Mouse (Mus musculus) left cerebral cortex, postnatal 10 days (tissue): ENCODE data around the gene Crcp. TPM values are rescaled to one million over a fixed set of nuclear protein-coding genes. Genes with fewer than 3 reads are reported as not detected.
"Not testable (repeated sequence)": the region's sequence is repeated elsewhere in the genome, so short reads cannot be mapped to it uniquely, and the experiment has no call there.

ENCODE experiments used
- DNase-seq, 2 experiments: peaks; one replicate each; pipeline ENCODE4 v3.0.0; 2021 to 2022; ENCODE audit warnings: low spot score in 2 of 2, mixed read lengths in 1 of 2; ENCODE audit errors: extremely low spot score in 1 of 2
- intact Hi-C: fragments of 180-260 bp; cut with DNase I; formaldehyde crosslinking; loops from one replicate; pipeline ENCODE4 v1.15.1; 2025
- total RNA-seq, 2 experiments: library from RNA; stranded (reverse); gene quantifications; 2 replicates each; pipeline ENCODE4 v1.2.3; 2021

The Crcp gene
- total RNA-seq, 2 experiments from 2014 or later, result 39.9 to 40.9 TPM

- intact Hi-C loops, result no loop called here
- no peak for DNase-seq
These were observed 6.7 kb upstream of the Crcp start for GRCm38 (mm10) chr5:130022366-130022765.

DNA sequence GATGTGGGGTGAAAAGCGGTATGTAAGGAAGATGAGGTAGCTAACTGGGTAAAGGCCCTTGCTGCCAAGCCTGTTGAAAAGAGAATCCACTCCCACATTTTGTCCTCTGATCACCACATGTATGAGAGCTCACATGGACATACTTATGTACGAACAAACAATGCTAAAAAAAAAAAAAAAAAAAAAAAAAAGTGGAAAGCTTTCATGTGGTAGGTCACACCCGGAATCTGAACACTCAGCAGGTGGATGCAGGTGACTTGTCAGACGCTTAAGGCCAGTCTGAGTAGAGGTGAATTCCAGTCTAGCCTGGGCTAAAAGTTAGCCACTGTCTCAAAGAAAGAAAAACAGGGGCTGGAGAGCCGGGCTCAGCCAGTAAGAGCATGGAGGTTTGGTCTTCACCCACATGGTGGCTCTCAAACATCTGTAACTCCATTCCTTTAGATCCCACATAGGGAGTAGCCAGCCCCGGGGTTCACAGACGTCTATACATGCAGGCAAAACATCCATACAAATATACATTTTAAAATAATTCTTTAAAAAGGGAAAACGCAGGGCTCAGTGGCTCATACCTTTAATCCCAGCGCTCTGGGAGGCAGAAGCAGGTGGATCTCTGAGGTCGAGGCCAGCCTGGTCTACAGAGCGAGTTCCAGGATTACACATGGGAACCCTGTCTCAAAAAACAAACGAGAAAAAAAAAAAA, 5.9 kb upstream of the Crcp start:
- no peak for DNase-seq
- intact Hi-C loops, result no loop called here

GRCm38 (mm10) chr5:130023767-130024539, 5.1 kb upstream of the Crcp start:
- intact Hi-C loops, result no loop called here
- peak; percentile 64 to 91 for DNase-seq

DNA sequence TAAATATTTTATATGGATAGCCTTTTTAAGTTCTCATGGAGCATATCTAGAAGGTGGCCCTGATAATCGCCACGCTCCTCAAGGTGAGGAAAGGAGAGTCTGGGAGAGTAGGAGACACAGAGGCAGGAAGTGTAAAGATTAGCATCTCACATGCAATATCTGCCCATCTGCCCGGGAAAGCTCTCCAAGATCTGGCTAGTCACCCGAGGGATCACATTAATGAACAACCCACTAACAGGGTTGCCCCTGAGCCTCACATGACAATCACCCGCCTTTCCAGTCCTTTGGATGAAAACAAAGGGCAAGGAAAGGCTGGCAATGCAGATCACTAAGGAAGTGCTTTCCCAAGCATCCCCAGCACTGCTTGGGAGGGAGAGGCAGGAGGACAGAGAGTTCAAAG, 2.0 kb upstream of the Crcp start:
- no peak for DNase-seq
- intact Hi-C loops, result loop anchor here (5.0 kb wide), 1 partner anchor 115 kb away; the partner anchor contains the start of gene Kctd7

DNA sequence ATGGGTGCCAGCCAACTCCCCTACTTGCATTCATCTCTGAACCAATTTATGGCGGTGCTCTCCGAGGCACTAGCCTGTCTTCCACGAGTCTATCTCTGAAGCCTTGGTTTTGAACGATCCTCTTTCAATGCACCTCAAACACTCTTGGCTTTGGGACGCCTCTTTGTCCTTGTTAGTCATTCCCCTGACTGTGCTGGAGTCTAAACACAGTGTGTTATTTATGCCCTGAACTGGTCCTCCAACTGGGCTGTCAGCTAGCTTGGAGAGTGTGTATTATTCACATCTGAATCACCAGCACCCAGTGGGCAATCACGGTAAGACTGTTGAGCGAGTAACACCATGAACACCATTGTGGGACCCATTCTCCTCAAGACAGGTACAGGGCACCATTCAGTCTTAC, 1.4 kb upstream of the Crcp start:
- DNase-seq, result no peak
- intact Hi-C loops, result loop anchor here (5.0 kb wide), 1 partner anchor 115 kb away; the partner anchor contains the start of gene Kctd7

- no peak for DNase-seq
- intact Hi-C loops, result no loop called here
These were observed 2.6 kb downstream of the Crcp start for GRCm38 (mm10) chr5:130031410-130032390.

DNA sequence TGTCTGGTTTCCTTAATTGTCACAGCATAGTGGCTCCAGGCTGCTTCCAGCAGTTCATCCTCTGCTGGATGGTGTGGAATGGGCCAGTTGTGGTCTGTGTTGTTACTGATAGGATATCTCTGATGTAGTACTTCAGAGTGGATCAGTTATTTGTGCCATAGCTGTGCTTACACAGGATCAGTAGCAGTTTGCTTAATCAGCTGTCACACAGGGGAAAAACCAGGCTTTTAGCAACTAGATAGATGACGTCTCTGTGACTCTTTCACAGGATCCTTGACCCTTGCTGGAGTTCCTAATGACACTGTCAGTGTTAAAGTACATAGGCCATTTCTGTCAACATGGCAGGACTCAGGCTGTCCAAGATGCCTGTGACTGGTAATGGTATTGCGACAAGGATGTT, 4.8 kb downstream of the Crcp start:
- intact Hi-C loops, result no loop called here
- DNase-seq, result no peak

DNA sequence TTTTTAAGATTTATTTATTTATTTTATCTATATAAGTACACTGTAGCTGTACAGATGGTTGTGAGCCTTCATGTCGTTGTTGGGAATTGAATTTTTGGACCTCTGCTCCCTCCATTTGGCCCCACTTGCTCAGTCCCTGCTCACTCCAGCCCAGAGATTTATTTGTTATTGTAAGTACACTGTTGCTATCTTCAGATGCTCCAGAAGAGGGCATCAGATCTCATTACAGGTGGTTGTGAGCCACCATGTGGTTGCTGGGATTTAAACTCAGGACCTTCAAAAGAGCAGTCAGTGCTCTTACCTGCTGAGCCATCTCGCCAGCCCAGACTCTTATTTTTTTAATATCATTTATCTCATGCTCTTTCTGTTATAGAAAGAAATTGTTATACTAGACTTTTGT, 7.2 kb downstream of the Crcp start:
- intact Hi-C loops, DNase-seq: not testable (repeated sequence)

GRCm38 (mm10) chr5:130037752-130038455, 8.8 kb downstream of the Crcp start:
- DNase-seq, result peak; percentile 52 to 64
- intact Hi-C loops, result no loop called here

DNA sequence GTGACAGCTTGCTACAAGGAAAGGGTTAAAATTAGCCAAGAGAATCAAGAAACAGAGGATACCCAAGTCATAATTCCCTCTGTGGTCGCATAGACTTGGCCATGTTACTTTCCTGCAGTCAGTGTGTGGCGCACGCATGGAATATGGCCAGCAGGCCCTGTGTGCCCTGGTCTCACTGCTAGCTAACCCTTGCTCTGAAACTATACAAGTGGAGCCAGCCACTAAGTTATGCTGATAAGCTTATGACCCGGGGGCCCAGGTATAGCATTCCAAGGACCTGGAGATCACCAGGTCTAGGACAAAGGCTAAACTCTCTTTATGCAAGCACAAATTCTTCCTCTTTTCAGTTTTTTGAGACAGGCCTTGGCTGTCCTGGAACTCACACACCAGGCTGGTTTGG, 11.7 kb downstream of the Crcp start:
- intact Hi-C loops, result loop anchor here (5.0 kb wide), 2 partner anchors 37 to 102 kb away; partner anchors contain the start of gene Kctd7

DNA sequence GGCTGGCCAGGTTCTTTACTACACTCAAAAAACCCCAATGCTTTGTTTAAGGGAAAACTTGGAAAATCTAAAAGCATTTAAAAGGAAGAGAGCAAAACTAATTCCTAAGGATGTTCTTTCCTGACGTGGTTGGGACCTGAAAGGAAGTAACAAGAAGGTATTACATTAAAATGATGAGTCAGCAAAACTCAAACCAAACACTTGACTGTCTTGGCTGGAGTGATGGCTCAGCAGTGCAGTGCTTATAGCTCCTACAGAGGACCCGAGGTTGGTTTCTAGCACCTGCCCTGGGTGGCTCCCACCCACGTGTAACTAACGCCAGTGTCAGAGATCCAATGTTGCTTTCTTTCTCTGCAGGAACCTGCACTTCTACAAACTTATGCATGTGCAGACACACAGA, 12.2 kb downstream of the Crcp start:
- intact Hi-C loops, result loop anchor here (5.0 kb wide), 2 partner anchors 36 to 101 kb away; partner anchors contain the start of gene Kctd7
- no peak for DNase-seq

More for the DNA sequence above, 11.7 kb downstream of the Crcp start:
- no peak for DNase-seq

DNA sequence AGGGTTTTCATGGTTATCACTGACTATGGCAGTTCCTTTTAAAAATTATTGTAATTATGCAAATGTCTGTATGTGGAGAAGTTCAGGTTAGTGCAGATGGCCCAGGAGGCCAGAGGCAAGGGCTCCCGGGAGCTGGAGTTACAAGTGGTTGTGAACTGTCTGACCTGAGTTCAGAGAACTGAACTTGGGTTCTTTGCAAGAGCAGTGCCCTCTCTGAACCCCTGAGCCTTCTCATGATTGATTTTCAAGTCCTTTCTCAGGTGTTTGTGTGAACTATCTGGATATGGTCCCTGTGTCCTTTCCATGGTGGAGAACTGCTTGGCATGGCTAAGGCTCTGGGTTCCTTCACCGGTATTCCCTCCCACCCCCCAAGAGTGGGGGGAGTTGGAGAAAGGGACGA, 14.7 kb downstream of the Crcp start:
- intact Hi-C loops, result loop anchor here (5.0 kb wide), 2 partner anchors 34 to 99 kb away; partner anchors contain the start of gene Kctd7
- no peak for DNase-seq

- intact Hi-C loops, result loop anchor here (5.0 kb wide), 2 partner anchors 33 to 98 kb away; partner anchors contain the start of gene Kctd7
- peak in 1 of 2 experiments; percentile 64 for DNase-seq
These were observed 15.2 kb downstream of the Crcp start for GRCm38 (mm10) chr5:130044201-130044695.

DNA sequence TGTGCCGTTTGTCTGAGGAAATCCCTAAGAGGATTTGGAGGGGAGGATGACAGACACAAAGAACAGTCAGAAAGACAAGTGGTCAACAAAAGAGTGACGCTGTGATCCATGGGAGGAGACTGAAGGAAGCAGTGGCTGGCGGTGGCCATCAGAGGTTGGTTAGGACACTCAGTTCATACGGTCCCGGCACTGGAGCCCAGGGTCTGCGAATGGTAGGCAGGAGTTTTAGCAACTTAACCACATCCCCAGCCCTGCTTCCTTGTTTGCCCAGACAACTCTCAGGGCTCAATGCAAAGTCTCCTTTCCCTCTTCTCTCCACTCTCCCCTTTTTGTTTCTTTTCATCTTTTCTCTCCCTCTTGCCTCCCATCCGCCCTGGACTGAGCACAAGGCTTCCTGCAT, 17.0 kb downstream of the Crcp start:
- DNase-seq, result no peak
- intact Hi-C loops, result no loop called here

GRCm38 (mm10) chr5:130046589-130046988, 17.5 kb downstream of the Crcp start:
- DNase-seq, result no peak
- intact Hi-C loops, result no loop called here

GRCm38 (mm10) chr5:130047013-130047412, 17.9 kb downstream of the Crcp start:
- intact Hi-C loops, result no loop called here
- DNase-seq, result no peak

GRCm38 (mm10) chr5:130048786-130049520, 19.9 kb downstream of the Crcp start:
- DNase-seq, result peak in 1 of 2 experiments; percentile 47
- intact Hi-C loops, result no loop called here
